Mouse (Mus musculus): ENCODE data around the gene Usp35.
A peak's percentile ranks its signal among the peaks of the same experiment; 100 is the strongest.

Gene Usp35

GRCm38 (mm10) chr7:97346111-97346821, 14.4 kb upstream of the Usp35 start:
- DNase-seq (ENCODE audit: low spot score), result no peak

GRCm38 (mm10) chr7:97345229-97345871, 13.5 kb upstream of the Usp35 start:
- DNase-seq (ENCODE audit: low spot score), result no peak

GRCm38 (mm10) chr7:97344655-97345054, 12.8 kb upstream of the Usp35 start:
- DNase-seq (ENCODE audit: low spot score), result no peak

DNA sequence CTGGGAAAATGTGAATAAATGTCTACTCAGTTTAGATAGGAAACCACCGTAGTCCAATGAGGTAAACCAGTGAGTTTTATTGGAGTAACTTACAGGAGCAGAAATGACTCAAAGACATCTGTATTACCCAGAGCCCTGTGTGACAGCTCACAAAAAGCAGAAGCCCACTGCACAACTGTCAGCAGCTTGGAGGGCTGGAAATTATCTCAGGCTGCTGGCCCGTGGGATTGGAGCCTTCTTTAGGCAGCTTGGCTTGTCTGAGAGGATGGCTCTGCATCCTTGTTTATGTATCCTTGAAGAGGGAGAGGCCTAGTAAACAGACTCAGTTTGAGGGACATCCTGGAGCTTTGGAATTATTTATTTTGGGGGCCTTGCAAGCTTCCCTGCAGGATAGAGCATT, 11.1 kb upstream of the Usp35 start:
- DNase-seq (ENCODE audit: low spot score), result peak; percentile 76

DNA sequence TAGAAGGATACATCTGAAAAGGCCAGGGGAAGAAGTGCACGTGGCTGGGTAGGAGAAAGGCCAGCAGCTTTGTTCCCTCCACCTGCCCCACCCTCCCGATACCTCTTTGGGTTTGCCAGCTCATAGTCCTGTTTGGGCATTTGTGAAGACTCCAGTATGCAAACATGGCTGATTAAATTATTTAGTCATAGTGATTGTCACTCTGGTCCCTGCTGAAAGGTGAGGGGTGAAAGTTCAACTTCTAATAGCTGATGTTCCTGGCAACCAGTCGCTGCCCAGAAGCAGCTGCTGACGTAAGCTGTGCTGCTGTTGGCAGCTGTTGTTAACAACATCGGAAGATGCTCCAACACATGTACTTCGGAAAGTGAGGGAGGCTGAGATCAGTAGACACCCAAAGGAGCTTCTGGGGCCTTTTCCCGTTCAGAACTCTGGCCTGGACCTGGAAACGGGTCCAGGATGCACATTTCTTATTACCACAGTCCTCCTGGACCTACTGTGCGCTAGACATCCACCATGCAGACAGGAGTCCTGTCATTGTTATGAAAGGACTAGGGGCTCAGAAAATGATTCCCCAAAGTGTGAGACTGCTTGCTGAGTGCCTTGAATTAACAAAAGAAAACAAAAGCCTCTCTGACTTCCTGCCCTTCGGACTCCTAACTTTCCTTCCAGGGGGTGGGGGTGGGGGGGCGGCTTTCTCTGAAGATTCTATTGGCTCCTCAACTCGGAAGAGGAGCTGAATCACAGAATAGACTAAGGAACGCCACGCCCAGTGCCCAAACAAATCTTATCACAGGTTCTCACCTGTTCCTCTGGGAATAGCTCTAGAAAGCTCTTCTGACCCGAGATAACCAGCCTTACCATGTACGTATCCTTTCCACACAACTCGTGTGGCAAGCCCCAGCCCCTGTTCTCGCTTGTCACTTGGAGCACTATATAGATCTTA, 9.4 kb upstream of the Usp35 start:
- DNase-seq (ENCODE audit: low spot score), result no peak

- DNase-seq (ENCODE audit: low spot score), result no peak
These were observed 7.8 kb upstream of the Usp35 start for GRCm38 (mm10) chr7:97339623-97340022.

DNA sequence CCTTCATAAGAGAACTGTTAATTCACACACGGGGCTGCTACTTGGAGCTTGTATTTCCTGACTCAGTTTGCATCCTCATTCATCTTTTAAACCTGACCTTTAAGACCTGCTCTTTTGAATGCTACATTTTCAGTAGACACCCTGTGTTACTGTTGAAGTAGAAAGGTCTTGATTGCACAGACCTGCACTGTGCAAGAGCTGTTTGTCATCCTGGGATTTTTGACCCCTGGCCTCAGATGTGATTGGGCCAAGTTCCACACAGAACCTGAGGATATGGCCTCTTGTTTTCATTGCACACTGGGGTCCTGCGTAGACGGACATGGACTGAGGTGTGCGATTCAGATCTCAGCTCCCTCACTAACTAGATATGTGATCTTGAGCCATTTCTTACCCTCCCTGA, 6.8 kb upstream of the Usp35 start:
- DNase-seq (ENCODE audit: low spot score), result no peak

DNA sequence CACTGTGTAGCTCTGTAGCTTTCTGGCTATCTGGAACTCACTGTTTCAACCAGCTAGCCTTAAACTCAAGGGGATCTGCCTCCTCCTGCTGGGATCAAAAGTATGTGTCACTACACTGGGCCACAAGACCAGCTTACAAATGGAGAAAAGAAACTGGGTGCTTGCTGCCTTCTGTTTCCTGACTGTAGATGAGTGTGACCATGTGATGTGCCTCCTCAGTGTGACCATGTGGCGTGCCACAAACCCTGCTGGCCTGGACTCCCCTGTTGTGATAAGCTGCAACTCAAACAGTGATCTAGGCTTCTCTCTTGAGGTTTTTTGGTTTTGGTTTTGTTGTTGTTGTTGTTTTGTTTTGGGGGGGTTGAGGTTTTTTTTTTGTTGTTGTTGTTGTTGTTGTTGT, 4.9 kb upstream of the Usp35 start:
- no peak for DNase-seq (ENCODE audit: low spot score)

GRCm38 (mm10) chr7:97334406-97334805, 2.6 kb upstream of the Usp35 start:
- DNase-seq (ENCODE audit: low spot score), result no peak

DNA sequence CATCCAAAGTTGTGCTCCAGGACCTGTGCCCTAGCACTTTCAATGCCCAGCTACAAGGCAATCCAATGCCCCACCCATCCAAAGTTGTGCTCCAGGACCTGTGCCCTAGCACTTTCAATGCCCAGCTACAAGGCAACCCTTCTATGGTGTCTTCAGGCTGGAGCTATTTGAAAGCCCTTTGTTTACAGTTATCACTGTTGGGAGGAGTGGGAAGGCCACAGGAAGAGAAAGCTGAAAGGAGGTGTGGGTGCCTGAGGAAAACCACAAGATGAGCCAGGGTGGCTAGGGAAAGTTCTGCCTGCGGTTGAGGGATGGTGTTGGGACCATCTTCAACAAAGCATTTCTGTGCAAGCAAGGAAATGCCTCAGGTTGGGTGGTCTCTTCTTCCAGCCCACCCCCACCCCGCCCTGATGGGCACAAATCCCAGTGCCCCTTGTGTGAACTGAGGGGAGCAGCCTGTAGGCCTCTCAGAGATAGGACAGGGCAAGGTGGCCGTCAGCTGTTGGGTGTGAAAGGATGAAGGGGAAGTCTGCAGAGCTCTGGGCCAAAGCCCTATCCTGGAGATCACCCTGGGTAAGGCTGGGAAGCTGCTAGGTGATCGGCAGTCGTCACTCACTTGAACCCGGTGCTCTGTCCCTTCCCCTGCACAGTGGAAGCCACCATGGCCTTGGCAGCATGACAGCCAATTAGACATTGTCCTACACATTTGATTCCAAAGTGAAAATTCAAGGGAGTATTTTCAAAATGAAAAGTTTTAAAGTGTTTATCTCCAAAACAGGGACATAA, 1.5 kb upstream of the Usp35 start:
- no peak for DNase-seq (ENCODE audit: low spot score)

- DNase-seq (ENCODE audit: low spot score), result no peak
These were observed 834 bp upstream of the Usp35 start for GRCm38 (mm10) chr7:97332667-97333041.

DNA sequence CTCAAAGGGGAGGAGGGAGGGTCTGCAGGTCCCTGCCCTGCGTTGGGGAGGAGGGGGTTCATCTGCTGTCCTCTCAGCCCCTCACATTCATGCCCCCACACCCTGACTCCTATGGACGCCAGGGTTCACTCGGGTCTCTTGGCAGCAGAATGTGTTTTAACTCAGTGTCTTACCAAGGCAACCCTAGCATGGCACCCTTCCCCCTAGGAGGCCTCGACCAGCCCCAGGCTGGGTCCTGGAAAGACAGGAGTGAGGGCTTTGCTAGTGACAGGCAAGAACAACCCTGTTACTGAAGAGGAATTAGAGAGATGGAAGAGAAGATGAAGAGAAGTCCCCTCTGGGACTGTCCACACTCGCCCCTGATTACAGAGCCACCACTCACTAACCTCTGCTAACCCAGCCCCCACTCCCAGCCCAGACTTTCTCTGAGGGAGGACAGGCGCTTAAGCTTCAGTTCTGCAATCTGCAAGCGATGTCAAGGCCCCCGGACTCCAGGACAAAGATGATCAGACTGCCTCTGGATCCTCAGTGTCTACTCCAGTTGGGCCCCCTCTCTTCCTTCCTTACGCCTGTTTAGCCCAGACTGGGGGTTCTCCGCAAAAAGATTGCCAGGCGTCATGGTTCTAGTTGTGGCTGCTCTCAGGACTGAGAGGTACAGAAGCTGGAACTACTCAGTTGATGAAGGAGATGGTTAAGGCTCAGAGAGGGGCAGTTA, 732 bp downstream of the Usp35 start:
- DNase-seq (ENCODE audit: low spot score), result no peak

DNA sequence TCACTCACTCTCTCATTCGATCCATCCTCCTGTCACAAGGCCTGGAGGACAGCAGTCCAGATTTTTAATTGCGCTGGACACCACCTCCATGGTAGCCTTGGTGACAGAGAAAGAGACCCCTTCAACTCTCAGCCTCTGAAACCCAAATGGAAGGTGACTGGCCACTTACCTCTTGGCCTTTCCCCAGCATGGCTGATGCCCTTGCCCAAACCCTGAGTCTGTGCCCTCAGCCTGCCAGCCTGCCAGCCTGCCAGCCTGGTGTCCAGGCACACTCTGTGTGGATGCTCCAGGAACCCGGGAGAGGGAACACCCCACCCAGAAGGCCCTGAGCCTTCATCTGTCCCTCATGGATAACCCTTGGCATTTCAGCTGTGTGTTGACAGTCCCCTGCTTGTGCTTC, 2.1 kb downstream of the Usp35 start:
- no peak for DNase-seq (ENCODE audit: low spot score)

GRCm38 (mm10) chr7:97328891-97329588, 2.8 kb downstream of the Usp35 start:
- DNase-seq (ENCODE audit: low spot score), result no peak

DNA sequence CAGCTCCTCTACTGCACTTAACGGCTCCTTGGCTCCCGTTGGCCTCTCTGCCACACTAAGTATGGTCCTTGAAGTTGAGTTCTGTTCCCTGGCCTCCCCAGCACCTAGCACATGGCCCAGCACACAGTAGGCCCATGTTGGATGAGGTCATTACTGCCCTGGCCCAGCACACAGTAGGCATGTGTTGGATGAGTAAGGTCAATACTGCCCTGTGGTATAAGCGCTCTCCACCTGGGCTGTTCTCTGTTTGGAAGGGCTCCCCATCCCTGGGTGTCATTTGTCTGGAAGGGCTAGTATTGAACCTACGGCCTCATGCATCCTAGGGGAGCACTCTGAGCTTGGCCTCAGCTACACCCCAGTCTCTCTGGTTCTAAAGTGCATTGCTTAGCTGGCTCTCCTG, 4.4 kb downstream of the Usp35 start:
- DNase-seq (ENCODE audit: low spot score), result no peak

GRCm38 (mm10) chr7:97325156-97325985, 6.4 kb downstream of the Usp35 start:
- no peak for DNase-seq (ENCODE audit: low spot score)

- DNase-seq (ENCODE audit: low spot score), result no peak
These were observed 7.5 kb downstream of the Usp35 start for GRCm38 (mm10) chr7:97324342-97324741.

DNA sequence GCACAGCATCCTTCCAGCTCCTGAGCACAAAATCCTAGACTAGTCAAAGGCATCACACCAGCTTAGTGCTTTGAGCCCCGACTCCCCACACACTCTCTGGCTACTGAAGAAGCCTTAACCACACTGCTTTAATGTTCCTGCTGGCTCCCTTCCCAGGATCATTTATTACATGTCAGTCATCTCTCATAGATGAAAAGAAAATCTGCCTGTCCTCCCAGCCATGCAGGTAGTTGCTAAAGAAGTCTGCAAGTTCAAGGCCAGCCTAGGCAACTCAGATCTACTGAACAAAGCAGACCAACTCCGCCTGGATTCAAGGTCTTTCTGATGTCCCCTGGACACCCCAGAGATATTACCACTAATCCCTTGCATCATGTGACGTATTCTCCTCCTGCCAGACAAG, 14.1 kb downstream of the Usp35 start:
- DNase-seq (ENCODE audit: low spot score), result peak; percentile 12

GRCm38 (mm10) chr7:97315656-97316055, 16.2 kb downstream of the Usp35 start:
- DNase-seq (ENCODE audit: low spot score), result no peak

DNA sequence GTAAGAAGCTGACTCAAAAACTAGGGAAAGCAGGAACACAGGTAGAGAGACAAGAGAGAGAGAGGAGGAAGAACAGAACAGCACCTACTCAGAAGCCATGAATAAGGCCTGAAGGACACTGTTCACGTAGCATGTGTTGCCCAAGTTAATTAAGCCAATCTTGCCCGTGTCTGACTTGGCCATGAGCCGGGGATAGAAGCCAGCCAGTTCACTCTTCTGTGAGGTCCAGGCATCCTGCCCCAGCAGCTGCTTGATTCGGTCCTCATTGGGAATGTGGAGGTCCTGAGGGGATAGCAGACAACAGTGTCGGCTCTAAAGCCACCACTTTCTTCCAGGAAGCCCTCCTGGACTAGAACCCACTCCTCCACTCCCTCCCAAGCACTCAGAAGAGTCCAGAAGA, 17.2 kb downstream of the Usp35 start:
- no peak for DNase-seq (ENCODE audit: low spot score)
